Mouse (Mus musculus) cerebellum, adult 11 months (tissue): ENCODE data around the gene Dnajb14.
"Not testable (repeated sequence)": the region's sequence is repeated elsewhere in the genome, so short reads cannot be mapped to it uniquely, and the experiment has no call there.

ENCODE experiments used
- DNase-seq: peaks from one replicate; pipeline ENCODE4 v3.0.0; 2022

The Dnajb14 gene

GRCm38 (mm10) chr3:137954256-137954916 lies 86.9 kb downstream of the Dnajb14 start:
- DNase-seq, result no peak

DNA sequence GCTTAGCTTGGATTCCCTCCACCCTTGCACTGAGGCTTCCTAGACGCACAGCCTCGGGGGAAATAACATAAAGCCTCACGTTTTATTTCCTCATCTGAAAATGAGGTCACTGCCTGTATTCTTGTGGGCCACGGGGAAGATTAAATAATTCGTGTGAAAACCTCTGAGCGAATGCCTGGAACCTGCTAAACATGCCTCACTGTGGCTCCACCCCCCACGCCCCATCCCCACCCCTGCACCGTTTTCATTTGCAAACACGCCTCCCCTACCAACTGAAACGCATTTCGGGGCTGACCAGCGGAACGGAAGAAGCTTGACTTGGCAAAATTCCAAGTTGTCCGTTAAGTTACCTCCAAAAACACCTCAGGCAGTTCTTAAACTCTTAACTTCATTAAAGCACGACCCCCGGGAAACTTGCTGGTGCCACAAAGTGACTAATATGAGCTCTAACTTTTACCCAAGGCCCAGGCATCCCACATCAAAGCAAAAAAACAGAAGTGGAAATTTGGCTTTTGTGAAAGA lies 88.1 kb downstream of the Dnajb14 start:
- DNase-seq, result no peak

GRCm38 (mm10) chr3:137957864-137958263 lies 90.4 kb downstream of the Dnajb14 start:
- DNase-seq, result no peak

DNA sequence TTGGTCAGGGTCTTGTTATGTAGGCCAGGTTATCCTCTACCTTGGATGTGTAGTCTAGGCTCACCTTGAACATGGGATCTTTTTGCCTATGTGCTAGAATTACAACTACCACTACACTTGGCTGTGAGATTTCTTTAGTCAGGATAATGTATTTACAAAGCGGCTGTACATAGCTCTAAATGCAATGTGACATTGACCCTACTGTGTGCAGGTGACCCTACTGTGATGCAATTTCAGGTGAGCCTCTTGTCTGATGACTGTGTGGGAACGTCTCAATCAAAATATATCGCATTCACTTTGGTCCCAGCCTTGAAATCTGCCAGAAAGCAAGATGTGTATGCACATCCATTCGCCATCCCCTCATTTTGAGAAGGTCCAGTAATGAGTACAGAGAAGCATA lies 90.9 kb downstream of the Dnajb14 start:
- no peak for DNase-seq

DNA sequence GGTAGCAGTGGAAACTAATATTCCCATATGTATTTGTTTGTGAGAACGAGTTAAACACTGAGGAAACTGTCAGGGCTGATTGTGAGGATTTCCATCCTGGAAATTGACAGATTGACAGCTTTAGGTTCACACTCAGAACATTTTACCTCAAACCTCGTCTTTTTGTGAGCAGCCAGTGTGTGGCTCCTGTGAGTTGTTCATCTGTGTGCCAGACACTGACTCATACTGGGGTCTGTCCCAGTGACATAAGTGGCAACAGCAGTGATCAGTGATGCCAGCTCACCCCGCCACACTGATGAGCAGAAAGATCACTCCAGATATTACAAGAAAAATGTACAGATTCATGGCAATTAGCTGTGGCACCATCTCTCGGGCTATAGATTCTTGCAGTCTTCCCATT lies 92.0 kb downstream of the Dnajb14 start:
- DNase-seq, result no peak

GRCm38 (mm10) chr3:137961736-137962385 lies 94.4 kb downstream of the Dnajb14 start:
- DNase-seq, result peak; percentile 38

GRCm38 (mm10) chr3:137963508-137963907 lies 96.0 kb downstream of the Dnajb14 start:
- no peak for DNase-seq

GRCm38 (mm10) chr3:137964014-137964413 lies 96.5 kb downstream of the Dnajb14 start:
- not testable (repeated sequence) for DNase-seq
